Mouse (Mus musculus): ENCODE data around the gene Tasp1. TPM values are rescaled to one million over a fixed set of nuclear protein-coding genes. Genes with fewer than 3 reads are reported as not detected.
A peak's percentile ranks its signal among the peaks of the same experiment; 100 is the strongest.
"Not testable (repeated sequence)": the region's sequence is repeated elsewhere in the genome, so short reads cannot be mapped to it uniquely, and the experiment has no call there.

Gene Tasp1
- polyA plus RNA-seq, 1 experiment from 2014 or later: 19.9 TPM

GRCm38 (mm10) chr2:139863396-139863795 lies 203.2 kb downstream of the Tasp1 start:
- WGBS: 95% methylated on average over 3 of the region's 3 CpGs
- H3K27ac ChIP-seq (replicated peaks; ENCODE audit: low read depth, low read length); ATAC-seq (ENCODE audit: low read depth); H3K4me3 ChIP-seq (ENCODE audit: low read depth, low read length); H3K9ac ChIP-seq (ENCODE audit: low read depth, low read length); DNase-seq (ENCODE audit: low spot score); H3K4me1 ChIP-seq (ENCODE audit: control insufficient read depth, insufficient read depth, low read length); H3K36me3 ChIP-seq (ENCODE audit: control insufficient read depth, insufficient read depth, low read length); H3K4me2 ChIP-seq (ENCODE audit: low read depth, low read length); H3K27me3 ChIP-seq (replicated peaks; ENCODE audit: control insufficient read depth, insufficient read depth, low read length); H3K9me3 ChIP-seq (ENCODE audit: control insufficient read depth, low read length): not testable (repeated sequence)

- ATAC-seq (ENCODE audit: low read depth): no peak
- Histone ChIP-seq H3K27ac (replicated peaks; ENCODE audit: low read depth, low read length) (no peak overlapping the region), H3K9me3 (ENCODE audit: control insufficient read depth, low read length) (no peaks in the 10 kb centered on the region), H3K27me3 (replicated peaks; ENCODE audit: control insufficient read depth, insufficient read depth, low read length) (no peaks in the 10 kb centered on the region), H3K4me3 (ENCODE audit: low read depth, low read length) (no peak overlapping the region), H3K4me2 (ENCODE audit: low read depth, low read length) (no peak overlapping the region), H3K4me1 (ENCODE audit: control insufficient read depth, insufficient read depth, low read length) (no peaks in the 10 kb centered on the region), H3K36me3 (ENCODE audit: control insufficient read depth, insufficient read depth, low read length) (no peaks in the 10 kb centered on the region), H3K9ac (ENCODE audit: low read depth, low read length) (no peak overlapping the region)
- DNase-seq (ENCODE audit: low spot score): no peak
- 93% methylated on average over 5 of the region's 5 CpGs for WGBS
Measured at GRCm38 (mm10) chr2:139860133-139860494, 206.5 kb downstream of the Tasp1 start.

- no peak overlapping the region for H3K4me2 ChIP-seq (ENCODE audit: low read depth, low read length)
- H3K4me1 ChIP-seq (ENCODE audit: control insufficient read depth, insufficient read depth, low read length): no peaks in the 10 kb centered on the region
- no peaks in the 10 kb centered on the region for H3K9me3 ChIP-seq (ENCODE audit: control insufficient read depth, low read length)
- H3K36me3 ChIP-seq (ENCODE audit: control insufficient read depth, insufficient read depth, low read length): no peaks in the 10 kb centered on the region
- H3K4me3 ChIP-seq (ENCODE audit: low read depth, low read length): no peak overlapping the region
- DNase-seq (ENCODE audit: low spot score) (no peak), ATAC-seq (ENCODE audit: low read depth) (no peak)
- H3K27me3 ChIP-seq (replicated peaks; ENCODE audit: control insufficient read depth, insufficient read depth, low read length): no peaks in the 10 kb centered on the region
- no peak overlapping the region for H3K9ac ChIP-seq (ENCODE audit: low read depth, low read length)
- H3K27ac ChIP-seq (replicated peaks; ENCODE audit: low read depth, low read length): no peak overlapping the region
- WGBS: 46% methylated on average over 3 of the region's 3 CpGs
Measured at GRCm38 (mm10) chr2:139859424-139860132, 207.0 kb downstream of the Tasp1 start.

- H3K4me2 ChIP-seq (ENCODE audit: low read depth, low read length): no peak overlapping the region
- H3K4me1 ChIP-seq (ENCODE audit: control insufficient read depth, insufficient read depth, low read length): no peaks in the 10 kb centered on the region
- no peaks in the 10 kb centered on the region for H3K9me3 ChIP-seq (ENCODE audit: control insufficient read depth, low read length)
- no peak overlapping the region for H3K27ac ChIP-seq (replicated peaks; ENCODE audit: low read depth, low read length)
- no peaks in the 10 kb centered on the region for H3K27me3 ChIP-seq (replicated peaks; ENCODE audit: control insufficient read depth, insufficient read depth, low read length)
- no peaks in the 10 kb centered on the region for H3K36me3 ChIP-seq (ENCODE audit: control insufficient read depth, insufficient read depth, low read length)
- no peak overlapping the region for H3K4me3 ChIP-seq (ENCODE audit: low read depth, low read length)
- 58% methylated on average over 1 of the region's 1 CpGs for WGBS
- no peak for ATAC-seq (ENCODE audit: low read depth)
- no peak overlapping the region for H3K9ac ChIP-seq (ENCODE audit: low read depth, low read length)
- no peak for DNase-seq (ENCODE audit: low spot score)
Measured at GRCm38 (mm10) chr2:139849621-139850020, 217.0 kb downstream of the Tasp1 start.

GRCm38 (mm10) chr2:139841359-139841758 lies 225.2 kb downstream of the Tasp1 start:
- DNase-seq (ENCODE audit: low spot score): peak; percentile 17

GRCm38 (mm10) chr2:139840941-139841340 lies 225.7 kb downstream of the Tasp1 start:
- no peaks in the 10 kb centered on the region for H3K27me3 ChIP-seq (replicated peaks; ENCODE audit: control insufficient read depth, insufficient read depth, low read length)
- no peak overlapping the region for H3K4me2 ChIP-seq (ENCODE audit: low read depth, low read length)
- no peak overlapping the region for H3K9ac ChIP-seq (ENCODE audit: low read depth, low read length)
- no peaks in the 10 kb centered on the region for H3K36me3 ChIP-seq (ENCODE audit: control insufficient read depth, insufficient read depth, low read length)
- no peaks in the 10 kb centered on the region for H3K9me3 ChIP-seq (ENCODE audit: control insufficient read depth, low read length)
- H3K27ac ChIP-seq (replicated peaks; ENCODE audit: low read depth, low read length): no peak overlapping the region
- DNase-seq (ENCODE audit: low spot score) (no peak), ATAC-seq (ENCODE audit: low read depth) (no peak)
- no peak overlapping the region for H3K4me3 ChIP-seq (ENCODE audit: low read depth, low read length)
- H3K4me1 ChIP-seq (ENCODE audit: control insufficient read depth, insufficient read depth, low read length): no peaks in the 10 kb centered on the region
- WGBS: 69% methylated on average over 5 of the region's 5 CpGs

More at GRCm38 (mm10) chr2:139841359-139841758, 225.2 kb downstream of the Tasp1 start:
- Histone ChIP-seq H3K9me3 (ENCODE audit: control insufficient read depth, low read length) (no peaks in the 10 kb centered on the region), H3K9ac (ENCODE audit: low read depth, low read length) (no peak overlapping the region), H3K4me2 (ENCODE audit: low read depth, low read length) (no peak overlapping the region), H3K27ac (replicated peaks; ENCODE audit: low read depth, low read length) (no peak overlapping the region), H3K36me3 (ENCODE audit: control insufficient read depth, insufficient read depth, low read length) (no peaks in the 10 kb centered on the region), H3K4me3 (ENCODE audit: low read depth, low read length) (no peak overlapping the region), H3K4me1 (ENCODE audit: control insufficient read depth, insufficient read depth, low read length) (no peaks in the 10 kb centered on the region), H3K27me3 (replicated peaks; ENCODE audit: control insufficient read depth, insufficient read depth, low read length) (no peaks in the 10 kb centered on the region)
- WGBS: 70% methylated on average over 1 of the region's 1 CpGs
- no peak for ATAC-seq (ENCODE audit: low read depth)

- H3K4me3 ChIP-seq (ENCODE audit: low read depth, low read length): no peak overlapping the region
- H3K4me2 ChIP-seq (ENCODE audit: low read depth, low read length): no peak overlapping the region
- H3K9me3 ChIP-seq (ENCODE audit: control insufficient read depth, low read length): 0 out of 2 replicates have a peak, but pooled peaks cover 9% of the 10 kb centered on the region
- DNase-seq (ENCODE audit: low spot score) (no peak), ATAC-seq (ENCODE audit: low read depth) (no peak)
- no peak overlapping the region for H3K27ac ChIP-seq (replicated peaks; ENCODE audit: low read depth, low read length)
- WGBS: 69% methylated on average over 8 of the region's 8 CpGs
- H3K36me3 ChIP-seq (ENCODE audit: control insufficient read depth, insufficient read depth, low read length): no peaks in the 10 kb centered on the region
- H3K27me3 ChIP-seq (replicated peaks; ENCODE audit: control insufficient read depth, insufficient read depth, low read length): no peaks in the 10 kb centered on the region
- no peak overlapping the region for H3K9ac ChIP-seq (ENCODE audit: low read depth, low read length)
- no peaks in the 10 kb centered on the region for H3K4me1 ChIP-seq (ENCODE audit: control insufficient read depth, insufficient read depth, low read length)
Measured at GRCm38 (mm10) chr2:139821589-139822378, 244.8 kb downstream of the Tasp1 start.

GRCm38 (mm10) chr2:139817275-139817674 lies 249.3 kb downstream of the Tasp1 start:
- 80% methylated on average over 3 of the region's 3 CpGs for WGBS
- H3K9ac ChIP-seq (ENCODE audit: low read depth, low read length): no peak overlapping the region
- no peak overlapping the region for H3K4me3 ChIP-seq (ENCODE audit: low read depth, low read length)
- H3K27me3 ChIP-seq (replicated peaks; ENCODE audit: control insufficient read depth, insufficient read depth, low read length): no peaks in the 10 kb centered on the region
- no peaks in the 10 kb centered on the region for H3K4me1 ChIP-seq (ENCODE audit: control insufficient read depth, insufficient read depth, low read length)
- no peak for ATAC-seq (ENCODE audit: low read depth)
- no peak overlapping the region for H3K4me2 ChIP-seq (ENCODE audit: low read depth, low read length)
- no peak overlapping the region for H3K27ac ChIP-seq (replicated peaks; ENCODE audit: low read depth, low read length)
- DNase-seq (ENCODE audit: low spot score): no peak
- no peaks in the 10 kb centered on the region for H3K36me3 ChIP-seq (ENCODE audit: control insufficient read depth, insufficient read depth, low read length)
- H3K9me3 ChIP-seq (ENCODE audit: control insufficient read depth, low read length): no peaks in the 10 kb centered on the region

Data from embryonic facial prominence, embryonic 14.5 days (tissue).